Mouse (Mus musculus) thymus, adult 2 months (tissue): Measurements from ENCODE around the gene Txnrd2. TPM values are rescaled to one million over a fixed set of nuclear protein-coding genes. Genes with fewer than 3 reads are reported as not detected.

Experiments used
- DNase-seq: peaks from one replicate; pipeline ENCODE4 v3.0.0; 2021
- H3K27ac ChIP-seq: fragments of 200-500 bp; 2 replicates; pipeline ENCODE4 v1.5.1; 2012; ENCODE audit warnings: low read length, control low read depth; ENCODE audit not compliant: control insufficient read depth, insufficient read depth
- H3K27me3 ChIP-seq: fragments of 200-500 bp; 2 replicates; pipeline ENCODE4 v1.6.1; 2012; ENCODE audit warnings: mild to moderate bottlenecking, low read length, moderate library complexity, mixed read lengths; ENCODE audit not compliant: control insufficient read depth, insufficient read depth
- H3K36me3 ChIP-seq: fragments of 200-500 bp; 2 replicates; pipeline ENCODE4 v1.6.1; 2012; ENCODE audit warnings: mild to moderate bottlenecking, low read length, moderate library complexity; ENCODE audit not compliant: control insufficient read depth, insufficient read depth
- H3K4me1 ChIP-seq: fragments of 200-500 bp; replicated peaks from 2 replicates; pipeline ENCODE4 v1.6.1; 2012; ENCODE audit warnings: low read length; ENCODE audit not compliant: control insufficient read depth, insufficient read depth
- H3K4me3 ChIP-seq: fragments of 200-500 bp; 2 replicates; pipeline ENCODE4 v1.5.1; 2012; ENCODE audit warnings: mild to moderate bottlenecking, low read length, control low read depth, moderate library complexity; ENCODE audit not compliant: control insufficient read depth, insufficient read depth
- CTCF ChIP-seq: fragments of 200-500 bp; IDR thresholded peaks from 2 replicates; pipeline ENCODE4 v1.5.1; 2012; ENCODE audit warnings: mild to moderate bottlenecking, control low read depth, low read length, moderate library complexity, borderline replicate concordance; ENCODE audit not compliant: control insufficient read depth, poor library complexity, insufficient read depth; ENCODE audit errors: extremely low read depth
- POLR2A ChIP-seq: fragments of 200-500 bp; IDR thresholded peaks from 2 replicates; pipeline ENCODE4 v1.6.1; 2012; ENCODE audit warnings: mild to moderate bottlenecking, low read length, control low read depth, moderate library complexity; ENCODE audit not compliant: control insufficient read depth, poor library complexity, insufficient read depth; ENCODE audit errors: extremely low read depth
- WGBS: fragments of 180-500 bp; shearing (Covaris S2); methylation state at CpG from one replicate; pipeline ENCODE4 v1.1.7; 2018; 5-methylcytosine and 5-hydroxymethylcytosine counted together
- polyA plus RNA-seq: library from polyadenylated mRNA; depleted of rRNA; stranded (reverse); fragments of >200 nt; gene quantifications from 2 replicates; pipeline ENCODE4 v1.2.3, GENCODE M21; 2012

Gene Txnrd2
- polyA plus RNA-seq, 1 experiment = 10.6 TPM

- no peak for DNase-seq
- Histone ChIP-seq H3K4me1 (peaks cover 28% of the 10 kb centered on the region), H3K4me3 (no peak overlapping the region), H3K27me3 (no peaks in the 10 kb centered on the region), H3K36me3 (no peaks in the 10 kb centered on the region), H3K27ac (no peak overlapping the region)
- 97% methylated on average over 5 of the region's 5 CpGs for WGBS
- TF ChIP-seq POLR2A = no peak
- TF ChIP-seq CTCF = no peak
These were observed 2.3 kb upstream of the Txnrd2 start for GRCm38 (mm10) chr16:18423915-18424265.

GRCm38 (mm10) chr16:18424364-18425045 lies 1.7 kb upstream of the Txnrd2 start:
- DNase-seq = no peak
- H3K4me3 ChIP-seq = no peak overlapping the region
- H3K36me3 ChIP-seq = no peaks in the 10 kb centered on the region
- H3K27ac ChIP-seq = no peak overlapping the region; the same call in 1 of the 2 replicates
- no peak for TF ChIP-seq CTCF
- no peak for TF ChIP-seq POLR2A
- no peaks in the 10 kb centered on the region for H3K27me3 ChIP-seq
- peaks cover 27% of the 10 kb centered on the region for H3K4me1 ChIP-seq
- 41% methylated on average over 11 of the region's 11 CpGs for WGBS

GRCm38 (mm10) chr16:18425475-18426214 lies 539 bp upstream of the Txnrd2 start:
- WGBS = 23% methylated on average over 10 of the region's 10 CpGs

GRCm38 (mm10) chr16:18426802-18427280 lies 657 bp downstream of the Txnrd2 start, which contains the start of gene Comt:
Gene Comt (minus strand): TSS chr16:18426852.
- H3K27me3 ChIP-seq = no peaks in the 10 kb centered on the region
- no peaks in the 10 kb centered on the region for H3K36me3 ChIP-seq
- no peak for TF ChIP-seq POLR2A
- no peak for TF ChIP-seq CTCF
- 0 out of 2 replicates have a peak within 1 kb of the TSS, but pooled peaks have one; percentile 5 for H3K27ac ChIP-seq
- H3K4me1 ChIP-seq = peaks cover 27% of the 10 kb centered on the region
- DNase-seq = no peak
- peak within 1 kb of the TSS; percentile 78 for H3K4me3 ChIP-seq
- WGBS = 57% methylated on average over 5 of the region's 5 CpGs

More at GRCm38 (mm10) chr16:18425475-18426214, 539 bp upstream of the Txnrd2 start:
- H3K4me3 ChIP-seq = peak overlapping the region; percentile 78
- H3K27me3 ChIP-seq = no peaks in the 10 kb centered on the region
- 0 out of 2 replicates have a peak overlapping the region, but pooled peaks have one; percentile 9 for H3K27ac ChIP-seq
- H3K4me1 ChIP-seq = peaks cover 27% of the 10 kb centered on the region
- TF ChIP-seq CTCF = no peak
- TF ChIP-seq POLR2A = no peak
- DNase-seq = no peak
- H3K36me3 ChIP-seq = no peaks in the 10 kb centered on the region

GRCm38 (mm10) chr16:18428011-18428515 lies 1.9 kb downstream of the Txnrd2 start:
- peaks cover 27% of the 10 kb centered on the region for H3K4me1 ChIP-seq
- no peaks in the 10 kb centered on the region for H3K36me3 ChIP-seq
- no peak for TF ChIP-seq POLR2A
- no peak for TF ChIP-seq CTCF
- 95% methylated on average over 5 of the region's 5 CpGs for WGBS
- no peak overlapping the region for H3K27ac ChIP-seq
- no peaks in the 10 kb centered on the region for H3K27me3 ChIP-seq
- H3K4me3 ChIP-seq = no peak overlapping the region
- DNase-seq = no peak

GRCm38 (mm10) chr16:18428516-18429042 lies 2.4 kb downstream of the Txnrd2 start:
- no peaks in the 10 kb centered on the region for H3K36me3 ChIP-seq
- WGBS = 92% methylated on average over 7 of the region's 7 CpGs
- peaks cover 27% of the 10 kb centered on the region for H3K4me1 ChIP-seq
- TF ChIP-seq CTCF (no peak), POLR2A (no peak)
- no peaks in the 10 kb centered on the region for H3K27me3 ChIP-seq
- H3K4me3 ChIP-seq = no peak overlapping the region
- no peak overlapping the region for H3K27ac ChIP-seq
- no peak for DNase-seq
